Mouse (Mus musculus) intestine, postnatal 0 days (tissue): Measurements from ENCODE around the gene Zp3. TPM values are rescaled to one million over a fixed set of nuclear protein-coding genes. Genes with fewer than 3 reads are reported as not detected.

Experiments used
- ATAC-seq: fragments of 200-750 bp; cut with Nextera tagmentation; 2 replicates; pipeline ENCODE4 v1.8.0; 2017; ENCODE audit warnings: mild to moderate bottlenecking, moderate TSS enrichment, moderate library complexity
- H3K27ac ChIP-seq: fragments of 300-500 bp; sonication (generic); 2 replicates; pipeline ENCODE4 v1.5.1; 2014; ENCODE audit warnings: mild to moderate bottlenecking, low read depth, low read length, moderate library complexity
- H3K27me3 ChIP-seq: fragments of 300-500 bp; sonication (generic); replicated peaks from 2 replicates; pipeline ENCODE4 v1.6.1; 2014; ENCODE audit warnings: low read length, mixed read lengths; ENCODE audit not compliant: control insufficient read depth, insufficient read depth
- H3K36me3 ChIP-seq: fragments of 300-500 bp; sonication (generic); 2 replicates; pipeline ENCODE4 v1.6.1; 2014; ENCODE audit warnings: mild to moderate bottlenecking, moderate library complexity; ENCODE audit not compliant: control insufficient read depth, insufficient read depth
- H3K4me1 ChIP-seq: fragments of 300-500 bp; sonication (generic); replicated peaks from 2 replicates; pipeline ENCODE4 v1.6.1; 2014; ENCODE audit warnings: antibody characterized with exemption, low read length, mixed read lengths; ENCODE audit not compliant: control insufficient read depth, insufficient read depth
- H3K4me2 ChIP-seq: fragments of 300-500 bp; sonication (generic); replicated peaks from 2 replicates; pipeline ENCODE4 v1.6.1; 2014; ENCODE audit warnings: low read depth, mild to moderate bottlenecking, moderate library complexity
- H3K4me3 ChIP-seq: fragments of 300-500 bp; sonication (generic); 2 replicates; pipeline ENCODE4 v1.5.1; 2014; ENCODE audit warnings: low read depth, low read length
- H3K9ac ChIP-seq: fragments of 300-500 bp; sonication (generic); 2 replicates; pipeline ENCODE4 v1.6.1; 2014; ENCODE audit warnings: mild to moderate bottlenecking, low read depth, low read length
- H3K9me3 ChIP-seq: fragments of 300-500 bp; sonication (generic); 2 replicates; pipeline ENCODE4 v1.6.1; 2016; ENCODE audit warnings: mixed run types; ENCODE audit not compliant: control insufficient read depth
- CTCF ChIP-seq: sonication (generic); IDR thresholded peaks from 2 replicates; pipeline ENCODE4 v1.5.1; 2016; ENCODE audit warnings: low read depth, mild to moderate bottlenecking, control low read depth, antibody characterized with exemption, moderate library complexity
- WGBS: fragments of 180-500 bp; shearing (Covaris S2); extraction: QIAGEN DNeasy Blood & Tissue Kit; methylation state at CpG from one replicate; pipeline ENCODE4 v1.1.7; 2014; 5-methylcytosine and 5-hydroxymethylcytosine counted together
- polyA plus RNA-seq: library from polyadenylated mRNA; unstranded; fragments of >200 nt; fragmentation: Nextera tagmentation; extraction: Ambion mirVana; gene quantifications from 2 replicates; pipeline ENCODE4 v1.2.1, GENCODE M21; 2015

The Zp3 gene
- polyA plus RNA-seq, 1 experiment from 2014 or later: not detected

DNA sequence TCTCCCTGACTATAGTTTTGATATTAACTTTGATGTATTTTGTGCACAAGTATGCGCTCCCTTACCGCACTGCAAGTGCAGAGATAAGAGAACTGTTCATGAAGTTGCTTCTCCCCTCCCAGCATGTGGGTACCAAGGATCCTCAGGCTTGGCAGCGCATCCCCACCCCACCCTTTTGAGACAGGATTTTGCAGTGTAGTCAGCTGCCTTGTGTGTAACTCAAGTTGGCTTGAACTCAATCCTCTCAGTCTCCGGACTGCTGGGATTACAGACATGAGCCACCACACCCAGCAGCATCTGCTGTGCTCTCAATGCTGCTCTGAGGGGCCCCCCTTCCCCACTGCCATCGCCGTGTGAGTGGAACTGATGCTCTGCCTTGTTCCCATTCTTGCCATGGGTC lies 37.4 kb downstream of the Zp3 start:
- Histone ChIP-seq H3K9ac (no peak overlapping the region), H3K4me2 (no peak overlapping the region), H3K4me3 (no peak overlapping the region), H3K27ac (no peak overlapping the region), H3K27me3 (no peaks in the 10 kb centered on the region), H3K36me3 (peaks cover 13% of the 10 kb centered on the region), H3K9me3 (no peaks in the 10 kb centered on the region), H3K4me1 (no peaks in the 10 kb centered on the region)
- WGBS: 82% methylated on average over 6 of the region's 6 CpGs
- no peak for ATAC-seq
- TF ChIP-seq CTCF: no peak

DNA sequence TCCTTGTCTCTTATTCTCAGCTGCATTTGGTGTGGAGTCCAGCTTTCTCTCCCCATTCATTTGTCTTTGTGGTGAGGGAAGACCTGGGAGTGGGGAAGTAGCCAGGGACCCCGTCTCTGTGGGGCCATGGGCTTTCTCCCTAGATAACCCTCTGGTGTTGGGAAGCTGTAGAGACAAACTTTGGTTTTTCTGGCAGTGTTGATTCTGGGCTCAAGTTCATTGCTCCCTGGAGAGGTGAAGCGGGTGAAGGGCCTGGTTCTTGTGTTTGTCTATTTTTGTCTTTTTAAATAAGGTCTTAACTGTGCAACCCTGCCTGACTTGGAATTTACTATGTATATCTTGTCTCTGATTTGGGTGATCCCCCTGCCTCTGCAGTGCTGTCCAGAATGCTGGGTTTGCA lies 38.8 kb downstream of the Zp3 start:
- H3K27ac ChIP-seq: no peak overlapping the region
- H3K4me2 ChIP-seq: no peak overlapping the region
- H3K36me3 ChIP-seq: peaks cover 7% of the 10 kb centered on the region; the same call in 1 of the 2 replicates
- 79% methylated on average over 2 of the region's 2 CpGs for WGBS
- H3K27me3 ChIP-seq: no peaks in the 10 kb centered on the region
- H3K4me3 ChIP-seq: no peak overlapping the region
- no peak for ATAC-seq
- no peak overlapping the region for H3K9ac ChIP-seq
- H3K9me3 ChIP-seq: no peaks in the 10 kb centered on the region
- H3K4me1 ChIP-seq: no peaks in the 10 kb centered on the region
- no peak for TF ChIP-seq CTCF

DNA sequence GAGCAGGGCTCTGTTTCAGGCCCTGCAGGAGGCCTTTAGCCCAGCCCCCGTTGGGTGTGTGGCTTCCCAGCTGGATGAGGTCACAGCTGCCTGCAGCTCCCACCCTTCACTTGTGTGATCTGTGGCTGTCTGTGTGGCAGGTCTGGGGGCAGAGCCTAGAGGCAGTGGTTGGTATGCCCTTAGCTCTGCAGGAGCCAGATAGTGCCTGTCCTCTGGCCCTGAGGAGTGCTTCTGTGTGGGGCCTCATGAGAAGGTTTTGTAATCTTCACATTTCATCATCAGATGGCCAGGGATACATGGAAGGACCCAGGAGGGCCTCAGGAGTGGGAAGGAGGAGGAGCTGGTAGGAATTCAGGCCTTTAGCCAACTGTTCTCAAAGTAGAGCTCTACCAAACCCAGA lies 40.0 kb downstream of the Zp3 start:
- Histone ChIP-seq H3K27me3 (no peaks in the 10 kb centered on the region), H3K27ac (no peak overlapping the region), H3K4me1 (no peaks in the 10 kb centered on the region), H3K4me2 (no peak overlapping the region), H3K9me3 (no peaks in the 10 kb centered on the region), H3K36me3 (peaks cover 10% of the 10 kb centered on the region; the same call in 1 of the 2 replicates), H3K9ac (no peak overlapping the region), H3K4me3 (no peak overlapping the region)
- ATAC-seq: peak; percentile 45
- no peak for TF ChIP-seq CTCF
- 32% methylated on average over 1 of the region's 1 CpGs for WGBS

DNA sequence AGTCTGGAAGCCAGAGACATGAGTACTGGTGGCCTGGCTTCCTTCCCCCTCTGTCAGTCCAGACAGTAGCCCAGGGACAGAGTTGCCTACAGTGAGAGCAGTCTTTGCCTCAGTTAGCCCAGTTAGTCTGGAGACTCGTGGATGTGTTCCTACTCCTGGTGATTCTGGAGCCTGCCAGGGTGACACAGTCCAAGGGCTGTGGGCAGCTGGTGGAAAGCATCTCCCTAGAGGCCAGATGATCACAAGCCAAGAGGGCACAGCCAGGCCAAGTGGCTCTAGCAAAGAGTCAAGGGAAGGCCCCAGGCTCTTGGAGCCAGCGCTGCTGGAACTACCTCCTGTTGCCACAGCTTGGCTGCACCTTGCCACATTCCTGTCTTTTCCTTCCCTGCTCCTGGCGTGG lies 45.8 kb downstream of the Zp3 start:
- no peak for ATAC-seq
- TF ChIP-seq CTCF: no peak
- H3K27me3 ChIP-seq: no peaks in the 10 kb centered on the region
- no peak overlapping the region for H3K9ac ChIP-seq
- H3K36me3 ChIP-seq: peaks cover 38% of the 10 kb centered on the region
- H3K4me3 ChIP-seq: no peak overlapping the region
- no peak overlapping the region for H3K4me2 ChIP-seq
- H3K27ac ChIP-seq: no peak overlapping the region
- H3K4me1 ChIP-seq: no peaks in the 10 kb centered on the region
- 82% methylated on average over 3 of the region's 3 CpGs for WGBS
- H3K9me3 ChIP-seq: no peaks in the 10 kb centered on the region

DNA sequence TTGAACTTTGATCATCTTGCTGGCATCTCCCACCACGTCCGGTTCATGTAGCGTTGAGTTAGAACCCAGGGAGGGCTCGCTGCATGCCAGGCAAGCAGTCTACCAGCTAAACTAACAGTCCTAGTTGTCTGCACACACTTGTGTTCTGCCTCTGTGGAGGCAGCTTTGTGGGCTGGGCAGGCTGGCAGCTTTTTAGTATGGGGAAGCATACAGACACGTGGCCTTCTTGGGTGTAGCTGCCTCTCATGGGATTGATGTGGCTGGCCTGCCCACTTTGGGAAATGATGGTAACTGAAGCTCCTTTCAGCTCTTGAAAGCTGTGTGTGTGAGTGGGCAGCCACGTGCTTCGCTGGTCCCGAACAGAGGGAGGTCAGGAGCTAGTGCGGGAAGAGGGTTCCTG lies 47.0 kb downstream of the Zp3 start:
- no peaks in the 10 kb centered on the region for H3K27me3 ChIP-seq
- H3K36me3 ChIP-seq: peaks cover 49% of the 10 kb centered on the region
- H3K9me3 ChIP-seq: no peaks in the 10 kb centered on the region
- H3K4me2 ChIP-seq: no peak overlapping the region
- H3K9ac ChIP-seq: no peak overlapping the region
- no peak overlapping the region for H3K4me3 ChIP-seq
- no peak overlapping the region for H3K27ac ChIP-seq
- H3K4me1 ChIP-seq: no peaks in the 10 kb centered on the region
- WGBS: 88% methylated on average over 9 of the region's 9 CpGs
- TF ChIP-seq CTCF: no peak
- ATAC-seq: no peak

DNA sequence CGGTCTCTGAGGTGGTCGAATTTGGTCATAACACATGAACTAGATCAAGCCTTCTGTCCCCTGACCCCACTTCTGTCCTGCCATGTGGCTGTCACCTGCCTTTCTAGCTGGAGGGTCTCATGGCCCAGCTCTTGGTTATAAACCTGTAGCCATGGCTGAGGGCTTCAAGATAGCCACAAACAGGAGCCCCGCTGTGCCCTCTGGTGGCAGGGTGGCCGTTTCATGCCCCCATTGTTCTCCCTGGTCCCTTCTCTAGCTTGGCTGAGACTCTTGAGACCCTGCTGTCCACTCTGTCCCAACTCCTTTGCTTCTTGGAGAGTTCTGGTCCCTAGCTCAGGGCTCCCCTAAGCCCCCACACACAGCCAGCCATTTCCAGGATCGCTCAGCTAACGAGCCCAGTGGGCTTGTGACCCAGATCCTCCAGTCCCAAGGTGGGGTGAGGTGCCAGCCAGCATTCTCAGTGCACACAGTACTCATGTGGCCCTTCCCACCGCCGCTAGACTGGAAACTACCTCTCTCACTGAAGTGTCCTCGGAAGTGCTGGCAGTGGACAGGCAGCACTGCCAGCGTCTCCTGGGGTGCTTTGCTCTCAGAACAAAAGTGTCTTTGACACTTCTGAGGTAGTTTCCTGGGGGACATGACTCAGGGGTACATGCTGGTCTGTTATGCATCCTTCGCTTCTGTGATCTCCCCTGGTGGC lies 47.9 kb downstream of the Zp3 start:
- H3K9me3 ChIP-seq: no peaks in the 10 kb centered on the region
- no peaks in the 10 kb centered on the region for H3K27me3 ChIP-seq
- H3K36me3 ChIP-seq: peaks cover 57% of the 10 kb centered on the region
- no peaks in the 10 kb centered on the region for H3K4me1 ChIP-seq
- ATAC-seq: no peak
- no peak overlapping the region for H3K4me3 ChIP-seq
- WGBS: 89% methylated on average over 11 of the region's 11 CpGs
- no peak overlapping the region for H3K4me2 ChIP-seq
- TF ChIP-seq CTCF: peak; percentile 39
- no peak overlapping the region for H3K9ac ChIP-seq
- H3K27ac ChIP-seq: no peak overlapping the region
